Mouse (Mus musculus) liver, adult 2 months (tissue): Measurements from ENCODE around the gene Rbm25.

Experiments used
- CTCF ChIP-seq: fragments of 200-500 bp; IDR thresholded peaks from 2 replicates; pipeline ENCODE4 v1.5.1; 2011; ENCODE audit warnings: low read depth, low read length, control low read depth
- POLR2A ChIP-seq: fragments of 200-500 bp; IDR thresholded peaks from 2 replicates; pipeline ENCODE4 v1.6.1; 2011; ENCODE audit warnings: low read length, control low read depth; ENCODE audit not compliant: insufficient read depth; ENCODE audit errors: extremely low read depth

GRCm38 (mm10) chr12:83688316-83689086 lies 57.5 kb downstream of the Rbm25 start:
- TF ChIP-seq CTCF (no peak), POLR2A (no peak)
